Mouse (Mus musculus) limb, embryonic 13.5 days (tissue): Measurements from ENCODE around the gene Rita1. TPM values are rescaled to one million over a fixed set of nuclear protein-coding genes. Genes with fewer than 3 reads are reported as not detected.

Experiments used
- ATAC-seq: fragments of 200-750 bp; cut with Nextera tagmentation; 2 replicates; pipeline ENCODE4 v1.8.0; 2017; ENCODE audit warnings: low read depth, moderate number of reproducible peaks, moderate TSS enrichment; ENCODE audit not compliant: low FRiP score
- H3K27ac ChIP-seq: fragments of 300-500 bp; sonication (generic); 2 replicates; pipeline ENCODE4 v1.5.1; 2015; ENCODE audit warnings: inconsistent platforms, mild to moderate bottlenecking, moderate library complexity
- H3K27me3 ChIP-seq: fragments of 300-500 bp; sonication (generic); 2 replicates; pipeline ENCODE4 v1.6.1; 2015; ENCODE audit warnings: mild to moderate bottlenecking, inconsistent platforms
- H3K36me3 ChIP-seq: fragments of 300-500 bp; sonication (generic); 2 replicates; pipeline ENCODE4 v1.6.1; 2015; ENCODE audit warnings: inconsistent platforms, mild to moderate bottlenecking, moderate library complexity
- H3K4me1 ChIP-seq: fragments of 300-500 bp; sonication (generic); 2 replicates; pipeline ENCODE4 v1.6.1; 2015; ENCODE audit warnings: inconsistent platforms
- H3K4me2 ChIP-seq: fragments of 300-500 bp; sonication (generic); replicated peaks from 2 replicates; pipeline ENCODE4 v1.6.1; 2015; ENCODE audit warnings: inconsistent platforms, mild to moderate bottlenecking, moderate library complexity
- H3K4me3 ChIP-seq: fragments of 300-500 bp; sonication (generic); 2 replicates; pipeline ENCODE4 v1.5.1; 2015; ENCODE audit warnings: moderate library complexity, mild to moderate bottlenecking, inconsistent platforms
- H3K9ac ChIP-seq: fragments of 300-500 bp; sonication (generic); 2 replicates; pipeline ENCODE4 v1.6.1; 2015; ENCODE audit warnings: mild to moderate bottlenecking, inconsistent platforms
- H3K9me3 ChIP-seq: fragments of 300-500 bp; sonication (generic); 2 replicates; pipeline ENCODE4 v1.6.1; 2016; ENCODE audit warnings: inconsistent platforms
- WGBS: fragments of 180-500 bp; shearing (Covaris S2); methylation state at CpG from one replicate; pipeline ENCODE4 v1.1.7; 2015; 5-methylcytosine and 5-hydroxymethylcytosine counted together
- polyA plus RNA-seq: library from polyadenylated mRNA; unstranded; fragments of >200 nt; fragmentation: Nextera tagmentation; extraction: Ambion mirVana; gene quantifications from 2 replicates; pipeline ENCODE4 v1.2.1, GENCODE M21; 2015

The Rita1 gene
- polyA plus RNA-seq, 1 experiment from 2014 or later = 17.9 TPM

GRCm38 (mm10) chr5:120578504-120579081 is 33.8 kb downstream of the Rita1 start:
- Histone ChIP-seq H3K4me3 (no peak overlapping the region), H3K9ac (no peak overlapping the region), H3K4me1 (peaks cover 56% of the 10 kb centered on the region), H3K4me2 (peak overlapping the region; percentile 50), H3K27me3 (no peaks in the 10 kb centered on the region), H3K27ac (peak overlapping the region; percentile 82), H3K9me3 (no peaks in the 10 kb centered on the region), H3K36me3 (peaks cover 25% of the 10 kb centered on the region)
- WGBS = 18% methylated on average over 12 of the region's 12 CpGs
- no peak for ATAC-seq

GRCm38 (mm10) chr5:120577935-120578441 is 34.4 kb downstream of the Rita1 start:
- ATAC-seq = peak; percentile 28; the same call in 1 of the 2 replicates
- H3K9me3 ChIP-seq = no peaks in the 10 kb centered on the region
- no peak overlapping the region for H3K4me3 ChIP-seq
- H3K27ac ChIP-seq = peak overlapping the region; percentile 82
- WGBS = 35% methylated on average over 10 of the region's 10 CpGs
- H3K27me3 ChIP-seq = no peaks in the 10 kb centered on the region
- 0 out of 2 replicates have a peak overlapping the region, but pooled peaks have one; percentile 11 for H3K4me2 ChIP-seq
- no peak overlapping the region for H3K9ac ChIP-seq
- H3K4me1 ChIP-seq = peaks cover 56% of the 10 kb centered on the region
- peaks cover 19% of the 10 kb centered on the region for H3K36me3 ChIP-seq

GRCm38 (mm10) chr5:120576781-120577301 is 35.5 kb downstream of the Rita1 start:
- no peaks in the 10 kb centered on the region for H3K27me3 ChIP-seq
- no peak overlapping the region for H3K4me3 ChIP-seq
- no peak overlapping the region for H3K4me2 ChIP-seq
- H3K9me3 ChIP-seq = no peaks in the 10 kb centered on the region
- WGBS = 71% methylated on average over 11 of the region's 11 CpGs
- peaks cover 61% of the 10 kb centered on the region for H3K4me1 ChIP-seq
- H3K27ac ChIP-seq = peak overlapping the region; percentile 44; the same call in 1 of the 2 replicates
- no peak overlapping the region for H3K9ac ChIP-seq
- H3K36me3 ChIP-seq = peaks cover 10% of the 10 kb centered on the region
- ATAC-seq = no peak

- no peaks in the 10 kb centered on the region for H3K9me3 ChIP-seq
- H3K4me1 ChIP-seq = peaks cover 69% of the 10 kb centered on the region
- H3K36me3 ChIP-seq = peaks cover 5% of the 10 kb centered on the region; the same call in 1 of the 2 replicates
- H3K27me3 ChIP-seq = no peaks in the 10 kb centered on the region
- WGBS = 66% methylated on average over 10 of the region's 10 CpGs
- no peak overlapping the region for H3K27ac ChIP-seq
- no peak overlapping the region for H3K4me2 ChIP-seq
- H3K9ac ChIP-seq = no peak overlapping the region; the same call in 1 of the 2 replicates
- no peak overlapping the region for H3K4me3 ChIP-seq
- ATAC-seq = no peak
These were observed 37.8 kb downstream of the Rita1 start for GRCm38 (mm10) chr5:120574469-120575063.

GRCm38 (mm10) chr5:120571056-120571740 is 41.2 kb downstream of the Rita1 start:
- H3K36me3 ChIP-seq = peaks cover 5% of the 10 kb centered on the region; the same call in 1 of the 2 replicates
- no peak overlapping the region for H3K4me3 ChIP-seq
- no peak for ATAC-seq
- peak overlapping the region; percentile 83 for H3K27ac ChIP-seq
- H3K9ac ChIP-seq = no peak overlapping the region
- WGBS = 35% methylated on average over 14 of the region's 14 CpGs
- no peaks in the 10 kb centered on the region for H3K27me3 ChIP-seq
- H3K4me2 ChIP-seq = peak overlapping the region; percentile 20
- H3K4me1 ChIP-seq = peaks cover 70% of the 10 kb centered on the region
- H3K9me3 ChIP-seq = no peaks in the 10 kb centered on the region

- no peak overlapping the region for H3K9ac ChIP-seq
- peaks cover 78% of the 10 kb centered on the region for H3K4me1 ChIP-seq
- H3K36me3 ChIP-seq = peaks cover 5% of the 10 kb centered on the region; the same call in 1 of the 2 replicates
- H3K27me3 ChIP-seq = no peaks in the 10 kb centered on the region
- WGBS = 74% methylated on average over 11 of the region's 11 CpGs
- H3K9me3 ChIP-seq = no peaks in the 10 kb centered on the region
- H3K4me2 ChIP-seq = peak overlapping the region; percentile 20
- H3K4me3 ChIP-seq = no peak overlapping the region
- no peak for ATAC-seq
- peak overlapping the region; percentile 83; the same call in 1 of the 2 replicates for H3K27ac ChIP-seq
These were observed 42.0 kb downstream of the Rita1 start for GRCm38 (mm10) chr5:120570289-120570897.

- Histone ChIP-seq H3K36me3 (peaks cover 3% of the 10 kb centered on the region; the same call in 1 of the 2 replicates), H3K4me1 (peaks cover 79% of the 10 kb centered on the region), H3K9ac (peak overlapping the region; percentile 35; the same call in 1 of the 2 replicates), H3K27me3 (no peaks in the 10 kb centered on the region), H3K4me2 (no peak overlapping the region), H3K4me3 (no peak overlapping the region), H3K9me3 (no peaks in the 10 kb centered on the region), H3K27ac (peak overlapping the region; percentile 2; the same call in 1 of the 2 replicates)
- ATAC-seq = no peak
- 72% methylated on average over 3 of the region's 3 CpGs for WGBS
These were observed 42.6 kb downstream of the Rita1 start for GRCm38 (mm10) chr5:120569791-120570190.

- no peak overlapping the region for H3K4me3 ChIP-seq
- peak overlapping the region; percentile 48; the same call in 1 of the 2 replicates for H3K4me2 ChIP-seq
- 71% methylated on average over 4 of the region's 4 CpGs for WGBS
- H3K4me1 ChIP-seq = peaks cover 82% of the 10 kb centered on the region
- H3K9ac ChIP-seq = peak overlapping the region; percentile 27
- H3K27ac ChIP-seq = peak overlapping the region; percentile 91
- ATAC-seq = no peak
- H3K36me3 ChIP-seq = no peaks in the 10 kb centered on the region
- H3K27me3 ChIP-seq = no peaks in the 10 kb centered on the region
- no peaks in the 10 kb centered on the region for H3K9me3 ChIP-seq
These were observed 43.4 kb downstream of the Rita1 start for GRCm38 (mm10) chr5:120568964-120569363.

- Histone ChIP-seq H3K27ac (peak overlapping the region; percentile 91), H3K36me3 (no peaks in the 10 kb centered on the region), H3K9me3 (no peaks in the 10 kb centered on the region), H3K4me2 (peak overlapping the region; percentile 48), H3K4me1 (peaks cover 88% of the 10 kb centered on the region), H3K4me3 (no peak overlapping the region), H3K27me3 (no peaks in the 10 kb centered on the region), H3K9ac (peak overlapping the region; percentile 27)
- no peak; the same call in 1 of the 2 replicates for ATAC-seq
- 21% methylated on average over 9 of the region's 9 CpGs for WGBS
These were observed 44.0 kb downstream of the Rita1 start for GRCm38 (mm10) chr5:120568336-120568768.

- peak overlapping the region; percentile 27 for H3K9ac ChIP-seq
- no peaks in the 10 kb centered on the region for H3K9me3 ChIP-seq
- no peaks in the 10 kb centered on the region for H3K27me3 ChIP-seq
- peaks cover 94% of the 10 kb centered on the region for H3K4me1 ChIP-seq
- no peak for ATAC-seq
- H3K36me3 ChIP-seq = no peaks in the 10 kb centered on the region
- 32% methylated on average over 14 of the region's 14 CpGs for WGBS
- H3K4me2 ChIP-seq = peak overlapping the region; percentile 48
- no peak overlapping the region for H3K4me3 ChIP-seq
- peak overlapping the region; percentile 91 for H3K27ac ChIP-seq
These were observed 44.6 kb downstream of the Rita1 start for GRCm38 (mm10) chr5:120567761-120568211.

- Histone ChIP-seq H3K36me3 (no peaks in the 10 kb centered on the region), H3K9ac (peak overlapping the region; percentile 27), H3K27me3 (no peaks in the 10 kb centered on the region), H3K27ac (peak overlapping the region; percentile 91), H3K4me1 (peaks cover 95% of the 10 kb centered on the region), H3K9me3 (no peaks in the 10 kb centered on the region), H3K4me2 (peak overlapping the region; percentile 48), H3K4me3 (no peak overlapping the region)
- WGBS = 7% methylated on average over 21 of the region's 21 CpGs
- ATAC-seq = peak; percentile 63
These were observed 45.1 kb downstream of the Rita1 start for GRCm38 (mm10) chr5:120567253-120567701.
